Mouse (Mus musculus): ENCODE measurements around the gene Usp36.

Usp36 gene

DNA sequence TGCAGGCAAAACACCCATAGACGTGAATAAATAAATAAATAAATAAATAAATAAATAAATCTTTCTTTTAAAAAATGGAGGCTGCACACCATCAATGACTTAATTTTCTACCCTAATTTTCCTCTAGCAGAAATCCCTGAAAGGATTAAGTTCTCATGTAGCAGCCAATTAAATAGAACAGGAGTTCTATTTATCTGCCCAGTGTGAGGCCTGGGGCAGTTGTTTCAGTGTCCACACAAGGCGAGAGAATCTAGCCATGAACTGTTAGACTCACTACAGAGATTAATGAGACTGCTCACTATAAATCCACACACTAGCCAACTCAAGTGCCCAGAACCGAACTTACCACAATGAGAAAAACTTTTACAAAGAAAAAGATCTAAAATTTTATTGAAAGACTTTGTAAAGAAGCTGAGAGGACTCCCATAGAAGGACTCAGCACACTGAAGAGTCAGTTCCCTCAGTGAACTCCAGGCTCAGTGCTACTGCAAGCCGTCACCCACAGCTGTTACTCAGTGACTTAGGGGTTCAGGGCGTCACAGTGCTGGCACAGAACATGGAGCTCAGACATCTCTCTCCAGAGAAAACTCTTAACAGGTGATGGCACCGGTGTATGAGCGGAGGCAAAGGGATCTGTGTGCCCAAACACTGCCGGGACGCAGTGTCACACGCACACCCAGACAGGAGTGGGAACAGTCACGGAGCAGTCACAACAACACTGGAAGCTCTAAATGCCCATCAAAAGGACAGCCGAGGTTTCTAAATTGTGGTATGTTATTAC is 64.8 kb downstream of the Usp36 start:
- in situ Hi-C loops (cut with MboI, MseI): loop anchor here (25.0 kb wide), 2 partner anchors 888 to 1813 kb away; partner anchors contain the start of gene Rnf157

DNA sequence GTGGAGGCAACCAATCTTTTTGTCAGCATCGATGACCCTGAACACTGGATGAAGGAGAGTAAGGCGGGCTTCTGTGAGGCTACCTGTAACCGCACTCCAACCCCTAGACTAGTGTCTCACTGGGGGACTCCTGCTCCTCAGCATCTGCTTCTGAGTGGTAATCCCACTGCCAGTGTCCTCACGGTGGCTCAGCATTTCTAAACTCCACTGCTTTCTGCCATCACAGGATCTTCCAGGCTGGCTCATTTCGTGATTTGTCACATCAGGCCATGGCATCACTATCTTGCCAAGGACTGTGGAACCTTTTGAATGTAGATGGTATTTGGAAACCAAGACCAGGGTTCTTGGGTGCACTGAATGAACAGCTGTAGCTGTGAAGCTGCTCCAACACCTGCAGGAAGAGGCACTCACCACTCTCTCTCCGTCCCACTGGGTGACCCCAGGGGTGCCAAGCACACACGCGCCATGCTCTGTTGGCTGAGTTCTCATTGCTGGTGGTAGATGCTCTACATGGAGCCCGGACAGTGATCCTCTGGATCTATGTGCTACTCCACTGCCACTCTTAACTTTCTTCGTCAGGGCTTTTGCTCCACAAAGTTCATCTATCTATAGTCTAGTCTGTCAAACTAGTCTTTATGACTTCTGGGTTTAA is 66.5 kb downstream of the Usp36 start:
- in situ Hi-C loops (cut with MboI, MseI): no loop called here

DNA sequence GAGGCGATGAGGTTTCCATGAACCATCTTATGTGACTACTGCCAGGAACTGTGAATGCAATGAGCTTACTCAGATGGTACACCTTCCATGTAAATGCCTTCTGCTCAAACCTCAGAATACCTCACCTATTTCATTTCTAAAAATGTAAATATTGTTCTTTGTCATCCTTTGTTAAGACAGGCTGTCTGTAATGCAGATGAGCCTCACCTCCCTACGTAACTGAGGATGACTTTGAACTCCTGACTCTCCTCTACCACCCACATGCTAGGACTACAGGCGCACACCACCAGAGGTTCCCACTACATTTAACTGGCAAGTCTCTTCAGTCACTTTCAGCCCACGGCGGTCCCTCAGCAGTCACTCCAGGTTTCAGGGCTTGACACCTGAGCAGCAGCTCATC is 67.1 kb downstream of the Usp36 start:
- in situ Hi-C loops (cut with MboI, MseI): no loop called here

DNA sequence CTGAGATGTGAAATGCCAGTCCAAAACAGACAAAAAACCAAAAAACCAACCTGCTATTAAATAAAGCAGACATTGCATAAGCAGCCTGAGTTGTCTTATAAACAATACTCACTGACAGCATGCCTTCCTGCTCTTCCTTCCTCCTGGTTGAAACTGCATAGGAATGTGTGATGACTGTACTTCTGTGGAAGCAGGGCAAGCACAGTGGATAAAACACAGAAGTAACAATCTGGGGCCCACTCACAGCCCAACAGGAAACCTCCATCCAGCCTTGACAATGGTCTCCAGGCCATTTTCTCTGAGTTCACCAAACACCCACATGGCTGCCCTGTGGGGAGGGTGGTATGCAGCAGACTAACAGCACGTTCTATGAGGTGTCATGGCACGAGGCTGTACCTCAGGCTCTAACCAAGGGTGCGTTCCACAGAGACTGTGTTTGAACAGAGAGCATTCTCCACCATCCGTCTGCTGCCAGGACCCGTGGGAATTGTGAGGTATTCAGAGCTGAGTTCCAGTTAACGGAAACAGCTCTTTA is 67.6 kb downstream of the Usp36 start:
- in situ Hi-C loops (cut with MboI, MseI): no loop called here

DNA sequence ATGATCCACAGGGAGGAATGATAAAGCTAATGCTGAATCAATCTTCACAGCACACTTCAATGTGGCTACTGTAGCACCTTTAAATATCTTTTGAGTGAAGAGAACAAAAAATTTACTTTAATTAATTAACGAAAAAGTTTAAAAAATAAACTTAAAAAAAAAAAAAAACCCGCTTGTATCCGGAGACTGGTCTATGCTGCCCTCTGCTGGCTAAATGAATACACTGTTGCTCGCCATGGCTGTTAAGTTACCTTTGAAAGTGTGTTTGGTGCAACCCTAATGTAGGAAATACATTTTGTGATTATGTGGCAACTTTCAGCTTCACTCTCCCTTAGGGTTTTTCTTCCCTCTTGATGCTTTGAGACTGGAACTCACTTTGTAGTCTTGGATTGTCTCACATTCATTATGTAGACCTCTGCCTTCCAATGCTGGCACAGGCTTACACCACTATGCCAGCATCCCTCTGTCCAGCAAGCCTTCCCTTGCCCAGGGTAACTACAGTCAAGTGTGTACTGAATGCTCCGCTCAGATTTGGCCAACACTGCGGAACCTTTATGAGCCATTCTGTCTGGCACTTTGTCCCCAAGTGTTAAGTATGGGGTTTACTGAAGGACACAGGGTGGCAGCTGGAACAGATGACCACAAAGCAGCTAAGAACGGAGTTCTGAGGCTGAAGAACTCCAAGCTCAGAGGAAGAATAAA is 69.3 kb downstream of the Usp36 start:
- in situ Hi-C loops (cut with MboI, MseI): no loop called here

DNA sequence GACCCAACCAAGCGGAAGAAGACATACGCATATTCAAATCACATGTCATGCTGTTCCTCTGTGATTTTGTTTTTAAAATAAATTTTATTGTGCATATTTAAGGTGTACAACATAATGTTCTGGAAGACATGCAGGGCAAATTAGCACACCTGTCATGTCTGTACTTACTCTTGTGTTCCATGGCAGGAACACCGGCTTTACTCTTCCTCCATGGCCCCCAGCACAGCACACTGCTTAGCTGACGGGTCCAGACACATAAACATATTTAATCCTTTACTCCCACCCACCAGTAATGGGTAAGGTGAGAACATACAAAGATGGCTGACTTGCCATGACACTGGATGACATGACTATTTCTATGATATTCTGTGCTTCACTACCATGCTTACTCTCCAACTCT is 71.0 kb downstream of the Usp36 start:
- in situ Hi-C loops (cut with MboI, MseI): no loop called here

DNA sequence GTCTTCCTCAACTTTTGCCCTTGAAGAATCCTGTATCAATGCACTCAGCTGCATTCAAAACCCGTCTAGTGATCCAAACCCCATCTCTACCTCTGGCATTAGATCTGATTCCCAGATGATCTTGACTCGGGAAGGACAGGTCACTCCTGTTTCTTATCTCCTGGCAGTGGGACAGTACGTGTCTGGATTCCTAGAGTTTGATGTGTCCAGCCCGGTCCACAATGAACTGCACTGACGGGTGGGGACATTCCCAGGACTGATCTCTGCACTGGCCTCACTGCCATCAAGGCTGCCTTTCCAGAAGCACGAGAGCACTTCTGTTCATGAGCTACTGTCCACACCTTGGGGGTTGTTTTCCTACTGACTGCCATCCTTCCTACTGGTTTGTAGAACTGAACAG is 73.6 kb downstream of the Usp36 start:
- in situ Hi-C loops (cut with MboI, MseI): no loop called here

DNA sequence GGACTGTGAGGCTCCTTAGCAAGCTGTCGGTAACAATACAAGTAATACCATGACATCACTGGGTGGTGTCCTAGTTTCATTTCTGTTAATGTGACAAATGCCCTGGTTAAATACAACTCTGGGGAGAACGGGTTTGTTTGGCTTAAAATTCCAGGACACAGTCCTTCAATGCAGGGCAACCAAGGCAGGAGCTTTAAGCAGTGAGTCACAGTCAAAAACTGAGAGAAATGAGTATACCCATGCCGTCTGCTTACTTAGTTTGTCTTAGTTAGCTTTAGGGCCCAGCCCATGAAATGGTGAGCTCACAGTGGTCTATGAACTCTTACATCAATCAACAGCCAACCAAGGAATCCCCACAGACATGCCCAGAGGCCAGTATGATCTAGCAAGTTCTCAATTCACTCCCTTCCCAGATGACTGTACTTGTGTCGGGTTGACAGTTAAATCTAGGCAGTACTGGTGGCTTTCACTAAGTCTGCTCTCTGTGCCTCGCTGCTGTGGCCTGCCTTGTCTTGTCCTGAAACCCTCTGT is 74.1 kb downstream of the Usp36 start:
- in situ Hi-C loops (cut with MboI, MseI): no loop called here

DNA sequence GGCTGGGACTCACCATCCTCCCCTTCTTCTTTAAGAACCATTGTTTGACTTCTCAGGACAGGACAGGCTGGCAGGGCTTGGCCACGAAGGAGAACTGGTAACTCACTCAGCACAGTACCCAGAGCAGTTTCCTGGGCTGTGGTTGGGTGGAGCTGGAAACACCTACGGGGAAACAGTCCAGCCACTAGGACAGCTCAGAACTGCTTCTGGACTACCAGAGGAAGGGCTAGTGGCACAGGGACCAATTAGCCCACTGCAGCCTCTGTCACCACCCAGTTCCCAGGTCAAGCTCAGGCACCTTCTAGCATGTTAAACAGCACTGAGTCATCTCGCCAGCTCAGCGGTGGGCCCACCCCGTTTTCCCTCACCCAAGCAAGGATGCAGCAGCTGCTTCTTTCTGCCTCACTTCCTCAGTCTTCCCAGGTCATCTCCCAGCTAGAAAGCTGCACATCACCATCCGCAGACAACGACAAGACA is 77.4 kb downstream of the Usp36 start:
- in situ Hi-C loops (cut with MboI, MseI): no loop called here

DNA sequence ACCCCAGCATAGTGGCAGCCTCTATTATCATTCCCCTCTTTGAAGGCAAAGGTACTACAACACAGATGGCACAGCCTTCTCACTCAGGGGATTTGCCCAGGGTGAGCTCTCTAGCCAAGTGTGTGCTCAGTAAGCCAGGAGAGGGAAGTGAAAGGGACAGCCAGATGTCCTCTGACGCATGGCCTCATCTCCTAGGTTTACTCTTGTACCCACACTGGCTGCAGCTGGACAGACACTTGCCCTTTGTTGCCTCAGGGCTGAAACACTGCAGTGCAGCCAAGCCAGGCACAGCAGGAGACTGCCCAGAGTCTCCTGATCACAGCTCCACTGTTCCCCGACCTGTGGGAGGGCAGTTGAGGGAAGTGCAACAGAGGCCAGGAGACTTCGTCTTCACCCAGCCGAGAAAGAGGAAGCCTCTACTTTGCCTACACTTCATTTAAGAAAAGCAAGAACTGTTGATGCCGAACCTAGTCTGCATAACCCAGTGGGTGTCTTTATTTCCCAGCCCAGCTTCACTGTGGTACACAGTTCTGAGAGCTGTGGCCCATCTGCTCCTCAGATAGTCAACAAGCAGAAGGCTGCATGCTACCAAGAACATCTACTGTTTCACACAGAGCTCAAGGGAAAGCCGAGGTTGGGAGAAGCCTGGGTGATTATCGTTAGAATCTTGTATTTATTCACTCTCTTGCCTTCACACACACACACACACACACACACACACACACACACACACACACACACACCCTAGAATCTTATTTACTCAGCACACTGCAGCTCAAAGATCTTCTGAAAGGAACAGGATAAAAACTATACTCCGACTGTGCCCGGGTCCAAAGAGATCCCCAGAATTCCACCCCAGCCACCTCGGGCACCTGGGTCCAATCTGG is 78.1 kb downstream of the Usp36 start:
- in situ Hi-C loops (cut with MboI, MseI): no loop called here

DNA sequence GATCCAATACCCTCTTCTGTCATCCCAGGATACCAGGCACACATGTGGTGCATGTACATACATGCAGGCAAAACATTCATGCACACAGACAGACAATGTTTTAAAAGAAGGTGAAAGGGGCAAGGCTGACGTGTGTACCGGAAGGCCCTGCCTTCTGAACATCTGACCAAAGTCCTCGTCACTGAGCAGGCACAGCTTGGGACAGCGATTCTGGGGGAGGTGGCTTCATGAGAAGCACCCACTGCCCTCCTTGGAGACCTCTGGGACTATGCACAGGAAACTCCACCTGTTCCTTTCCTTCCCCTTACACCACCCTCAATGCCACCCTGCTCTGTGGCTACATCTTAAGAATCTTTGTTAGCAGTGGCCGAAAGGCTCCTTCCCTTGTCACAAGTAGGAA is 79.1 kb downstream of the Usp36 start:
- in situ Hi-C loops (cut with MboI, MseI): no loop called here

DNA sequence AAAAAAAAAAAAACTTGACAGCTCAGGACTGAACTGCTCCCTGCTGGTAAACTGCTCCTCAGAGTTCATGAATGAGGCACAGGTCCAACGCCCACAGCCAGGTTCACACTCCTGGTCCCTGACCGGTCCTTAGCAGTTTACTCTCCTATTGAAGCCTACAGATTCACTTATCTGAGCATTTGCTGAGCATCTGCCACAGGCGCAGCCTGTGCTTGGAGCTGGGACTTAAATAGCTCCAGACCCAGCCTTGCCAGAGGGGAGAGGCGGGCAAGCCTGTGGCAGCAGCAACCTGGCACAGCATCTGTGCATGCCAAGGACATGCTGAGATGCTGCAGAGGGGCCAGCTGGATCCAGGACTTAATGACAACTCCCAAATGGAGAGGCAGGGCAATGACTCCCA is 79.9 kb downstream of the Usp36 start:
- in situ Hi-C loops (cut with MboI, MseI): no loop called here
